Mouse (Mus musculus): Measurements from ENCODE around the gene Ess2.
A peak's percentile ranks its signal among the peaks of the same experiment; 100 is the strongest.
"Not testable (repeated sequence)": the region's sequence is repeated elsewhere in the genome, so short reads cannot be mapped to it uniquely, and the experiment has no call there.

Gene Ess2

GRCm38 (mm10) chr16:17911052-17911595, at the start of gene Ess2:
Gene Ess2 (minus strand): TSS chr16:17911348.
- DNase-seq (ENCODE audit: low spot score in 2 of 2): peak; percentile 77 to 89

GRCm38 (mm10) chr16:17956052-17956638, 45.0 kb upstream of the Ess2 start:
- DNase-seq (ENCODE audit: low spot score in 2 of 2): not testable (repeated sequence)

GRCm38 (mm10) chr16:17951618-17952017, 40.5 kb upstream of the Ess2 start:
- DNase-seq (ENCODE audit: low spot score in 2 of 2): no peak

GRCm38 (mm10) chr16:17950068-17950467, 38.9 kb upstream of the Ess2 start:
- no peak for DNase-seq (ENCODE audit: low spot score in 2 of 2)

- DNase-seq (ENCODE audit: low spot score in 2 of 2): peak in 1 of 2 experiments; percentile 53
Observed at GRCm38 (mm10) chr16:17949421-17949877, 38.3 kb upstream of the Ess2 start.

- no peak for DNase-seq (ENCODE audit: low spot score in 2 of 2)
Observed at GRCm38 (mm10) chr16:17945081-17945831, 34.1 kb upstream of the Ess2 start.

- no peak for DNase-seq (ENCODE audit: low spot score in 2 of 2)
Observed at GRCm38 (mm10) chr16:17943466-17943865, 32.3 kb upstream of the Ess2 start.

- no peak for DNase-seq (ENCODE audit: low spot score in 2 of 2)
Observed at GRCm38 (mm10) chr16:17939255-17939751, 28.2 kb upstream of the Ess2 start.

- peak in 1 of 2 experiments; percentile 52 for DNase-seq (ENCODE audit: low spot score in 2 of 2)
Observed at GRCm38 (mm10) chr16:17938821-17939220, 27.7 kb upstream of the Ess2 start.

- DNase-seq (ENCODE audit: low spot score in 2 of 2): no peak
Observed at GRCm38 (mm10) chr16:17938187-17938586, 27.0 kb upstream of the Ess2 start.

GRCm38 (mm10) chr16:17936776-17937175, 25.6 kb upstream of the Ess2 start:
- no peak for DNase-seq (ENCODE audit: low spot score in 2 of 2)

- DNase-seq (ENCODE audit: low spot score in 2 of 2): no peak
Observed at GRCm38 (mm10) chr16:17934445-17934910, 23.3 kb upstream of the Ess2 start.

- no peak for DNase-seq (ENCODE audit: low spot score in 2 of 2)
Observed at GRCm38 (mm10) chr16:17933594-17934444, 22.7 kb upstream of the Ess2 start.

- DNase-seq (ENCODE audit: low spot score in 2 of 2): no peak
Observed at GRCm38 (mm10) chr16:17931906-17932460, 20.8 kb upstream of the Ess2 start.

- DNase-seq (ENCODE audit: low spot score in 2 of 2): no peak
Observed at GRCm38 (mm10) chr16:17929631-17930030, 18.5 kb upstream of the Ess2 start.

GRCm38 (mm10) chr16:17929211-17929610, 18.1 kb upstream of the Ess2 start:
- DNase-seq (ENCODE audit: low spot score in 2 of 2): no peak

- peak; percentile 70 to 71 for DNase-seq (ENCODE audit: low spot score in 2 of 2)
Observed at GRCm38 (mm10) chr16:17928627-17929104, 17.5 kb upstream of the Ess2 start.

GRCm38 (mm10) chr16:17928087-17928580, 17.0 kb upstream of the Ess2 start, which contains the start of gene Slc25a1:
Gene Slc25a1 (minus strand): TSS chr16:17928219.
- peak; percentile 77 to 84 for DNase-seq (ENCODE audit: low spot score in 2 of 2)

- DNase-seq (ENCODE audit: low spot score in 2 of 2): peak in 1 of 2 experiments; percentile 52
Observed at GRCm38 (mm10) chr16:17927351-17928082, 16.4 kb upstream of the Ess2 start.

GRCm38 (mm10) chr16:17922163-17922538, 11.0 kb upstream of the Ess2 start:
- DNase-seq (ENCODE audit: low spot score in 2 of 2): no peak
